Mouse (Mus musculus) retina, postnatal 7 days (tissue): Measurements from ENCODE around the gene Frmd4b.

ENCODE experiments used
- DNase-seq: peaks from one replicate; pipeline ENCODE4 v3.0.0-alpha.2; 2012; ENCODE audit warnings: low read depth, low spot score

The Frmd4b gene

DNA sequence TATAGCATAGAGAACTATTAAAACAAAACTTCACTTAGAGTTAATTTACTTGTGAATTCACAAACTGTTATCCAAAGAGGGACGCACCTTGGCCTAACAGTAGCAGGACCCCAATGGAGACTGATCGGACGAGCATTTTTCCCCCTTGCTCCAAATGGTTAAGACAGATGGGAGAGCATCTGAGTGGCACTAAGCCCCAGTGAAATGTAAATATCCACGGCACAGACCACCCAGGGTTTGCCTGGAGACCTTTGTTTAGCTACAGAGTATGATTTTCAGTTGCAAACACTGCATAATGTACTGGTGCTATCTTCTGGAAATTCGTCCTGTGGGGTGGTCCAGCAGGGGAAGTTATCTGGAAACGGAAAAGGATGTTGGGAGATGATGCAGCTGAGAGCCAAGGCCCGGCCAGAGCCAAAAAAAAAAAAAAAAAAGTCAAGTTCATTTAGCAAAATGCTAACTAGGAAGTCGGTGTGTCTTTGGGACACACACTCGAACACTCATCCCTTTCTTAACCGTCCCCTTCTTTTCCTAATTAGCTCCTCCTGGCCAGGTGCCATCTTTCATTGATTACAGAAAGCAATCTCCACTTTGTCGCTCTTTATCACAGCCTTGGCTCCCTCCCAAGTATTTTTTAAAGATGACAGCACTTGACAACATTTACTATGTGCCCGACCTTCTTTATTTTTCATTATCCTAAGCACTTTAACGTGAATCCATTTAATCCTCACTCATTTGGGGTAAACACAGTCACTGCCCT is 95.9 kb downstream of the Frmd4b start:
- DNase-seq: no peak

DNA sequence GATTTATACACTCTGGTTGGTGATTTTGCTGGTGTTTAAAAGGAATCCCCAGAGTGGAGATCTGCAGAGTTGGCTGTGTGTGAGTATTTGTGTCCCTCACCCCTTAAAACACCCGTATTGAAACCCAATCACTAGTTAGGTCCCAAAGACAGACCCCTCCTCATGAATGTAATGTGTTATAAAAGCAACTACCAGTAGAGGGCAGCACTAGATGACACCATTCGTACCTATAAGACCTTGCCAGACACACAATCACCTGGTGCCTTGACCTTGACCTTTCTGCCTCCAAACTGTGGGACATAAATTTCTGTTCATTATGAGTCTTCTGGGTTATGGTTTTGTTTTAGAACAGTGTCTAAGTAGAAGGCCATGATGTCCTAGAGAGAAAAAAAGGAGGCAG is 96.8 kb downstream of the Frmd4b start:
- no peak for DNase-seq

DNA sequence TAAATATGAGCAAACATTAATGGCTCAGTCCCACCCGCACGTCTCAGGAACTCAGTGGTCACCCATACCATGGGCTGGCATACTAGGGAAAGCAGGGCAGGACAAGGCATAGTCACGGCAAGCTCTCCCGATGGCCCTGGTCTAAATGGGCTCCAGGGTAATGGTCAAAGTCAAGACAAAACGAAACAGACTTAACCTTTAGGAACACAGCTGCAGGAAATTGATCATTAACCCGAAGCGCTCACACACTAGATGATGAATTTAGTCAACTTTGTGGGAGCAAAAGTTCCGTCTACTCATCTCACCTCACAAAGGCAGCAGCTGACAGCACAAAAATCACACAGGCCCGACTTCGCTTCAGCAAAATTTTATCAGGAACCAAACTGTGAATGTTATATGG is 97.8 kb downstream of the Frmd4b start:
- no peak for DNase-seq

DNA sequence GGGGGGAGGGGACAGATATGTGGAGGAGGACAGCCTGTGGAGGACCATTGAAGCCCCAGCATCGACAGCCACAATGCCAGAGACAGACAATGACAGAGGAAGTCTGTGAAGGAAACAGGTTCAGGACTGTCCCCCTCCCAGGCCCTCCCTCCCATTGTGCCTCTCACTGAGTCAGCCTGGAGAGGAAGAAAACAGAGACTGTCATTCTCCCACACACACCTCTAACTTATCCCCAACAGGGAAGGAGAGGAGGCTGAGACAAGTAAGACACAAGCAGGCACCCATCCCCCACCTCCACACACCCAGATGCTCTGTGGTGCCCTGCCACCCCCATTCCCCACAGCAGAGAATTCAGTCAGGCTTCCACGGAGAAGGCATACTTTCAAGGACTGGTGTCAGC is 98.9 kb downstream of the Frmd4b start:
- no peak for DNase-seq

DNA sequence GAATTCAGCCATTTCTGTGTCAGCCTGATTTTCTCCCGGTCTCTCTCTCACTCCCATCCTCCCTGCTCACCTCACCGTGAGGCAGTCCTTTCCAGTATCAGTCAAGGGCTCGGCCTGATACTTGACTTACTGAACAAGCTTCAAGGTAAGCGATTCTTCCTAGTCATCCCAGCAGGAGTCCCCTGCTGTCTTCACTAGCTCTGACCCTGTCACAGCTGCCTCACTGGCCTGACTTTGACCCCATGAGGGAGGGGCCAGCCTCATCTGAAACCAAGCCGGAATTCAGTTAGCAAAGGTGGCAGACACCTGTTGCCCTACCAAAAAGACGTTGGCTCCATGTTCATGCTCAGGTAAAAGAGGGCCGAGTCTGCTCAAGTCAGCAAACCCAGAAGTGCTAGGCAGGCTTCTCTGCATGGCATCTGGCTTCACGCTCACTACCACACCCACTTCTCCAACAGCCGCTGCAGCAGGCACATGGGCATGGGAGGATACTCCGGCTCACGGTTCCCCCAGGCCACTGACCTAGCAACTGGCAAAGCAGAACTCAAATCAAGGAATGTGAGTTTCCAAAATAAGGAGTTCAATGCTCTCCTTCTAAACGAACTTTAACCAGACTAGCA is 99.6 kb downstream of the Frmd4b start:
- no peak for DNase-seq

DNA sequence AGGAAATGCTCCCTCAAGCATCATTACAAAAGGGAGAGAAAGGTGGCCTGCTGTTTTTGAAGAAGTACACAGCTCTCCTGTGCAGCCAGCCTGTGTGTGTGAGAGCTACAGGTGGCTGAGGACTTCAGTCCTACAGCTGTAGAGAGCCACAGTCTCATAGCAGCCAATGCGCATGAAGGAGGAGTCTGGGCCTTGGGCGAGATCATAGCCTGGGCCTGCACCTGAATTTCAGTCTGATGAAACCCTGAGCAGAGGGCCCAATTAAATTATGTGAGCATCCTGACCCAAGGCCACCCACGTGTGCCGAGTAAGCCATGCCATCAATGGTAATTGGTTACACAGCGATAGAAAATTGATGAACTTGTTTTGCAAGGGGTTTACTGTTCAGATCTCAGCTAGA is 100.4 kb downstream of the Frmd4b start:
- no peak for DNase-seq

DNA sequence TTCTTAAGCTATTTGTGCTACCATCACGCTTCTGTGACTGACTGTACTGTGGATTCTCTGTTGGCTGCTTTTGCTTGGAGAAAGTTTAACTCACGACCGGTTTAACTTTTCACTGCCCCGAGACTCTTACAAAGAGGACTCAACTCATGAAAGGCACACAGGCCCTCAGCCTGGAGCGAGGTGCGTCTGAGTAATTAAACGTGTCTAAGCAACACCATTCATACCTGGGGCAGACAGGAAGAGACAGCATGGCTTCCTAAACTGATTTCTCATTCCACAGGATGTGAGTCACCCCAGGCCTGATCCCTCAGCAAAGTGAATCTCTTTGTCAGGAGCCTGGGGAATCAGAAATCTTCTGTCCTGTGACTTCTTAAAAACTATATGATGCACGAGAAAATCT is 106.6 kb downstream of the Frmd4b start:
- no peak for DNase-seq

DNA sequence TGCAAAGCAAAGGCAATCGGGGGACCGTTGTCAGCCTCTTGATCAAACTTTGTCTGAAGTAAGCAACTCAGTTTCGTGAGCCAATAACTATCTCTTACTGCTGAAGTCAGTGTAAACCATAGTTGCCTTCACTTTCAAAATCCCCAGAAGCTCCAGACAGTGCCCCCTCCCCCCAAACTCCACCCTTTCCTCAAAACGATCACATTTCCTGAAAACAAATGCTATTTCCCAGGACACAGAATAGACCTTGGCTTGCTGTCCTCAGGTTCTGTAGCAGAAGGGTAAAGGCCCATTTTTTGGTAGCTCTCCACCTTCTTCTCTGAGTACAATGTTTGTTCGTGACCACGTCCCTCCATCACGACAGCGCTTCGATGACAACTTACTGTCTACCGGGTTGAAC is 107.9 kb downstream of the Frmd4b start:
- DNase-seq: no peak

DNA sequence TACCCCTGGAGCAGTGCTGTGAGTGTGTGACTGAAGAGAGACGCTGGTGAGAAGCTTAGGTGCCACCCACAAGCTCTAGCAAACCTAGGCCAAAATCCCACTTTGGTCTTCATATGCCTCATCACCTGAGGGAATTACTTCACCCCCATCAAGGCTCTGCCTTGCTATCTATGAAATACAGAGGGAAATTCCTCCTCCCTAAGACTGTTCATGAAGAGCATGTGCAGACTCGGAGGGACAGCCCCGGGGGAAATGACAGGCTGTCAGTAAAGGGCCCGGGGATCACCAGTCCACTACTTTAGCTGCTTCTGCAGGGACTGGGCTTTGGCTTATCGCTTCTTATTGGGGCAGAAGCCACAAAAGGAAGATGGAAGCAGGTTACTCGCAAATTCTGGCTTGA is 108.9 kb downstream of the Frmd4b start:
- DNase-seq: no peak

DNA sequence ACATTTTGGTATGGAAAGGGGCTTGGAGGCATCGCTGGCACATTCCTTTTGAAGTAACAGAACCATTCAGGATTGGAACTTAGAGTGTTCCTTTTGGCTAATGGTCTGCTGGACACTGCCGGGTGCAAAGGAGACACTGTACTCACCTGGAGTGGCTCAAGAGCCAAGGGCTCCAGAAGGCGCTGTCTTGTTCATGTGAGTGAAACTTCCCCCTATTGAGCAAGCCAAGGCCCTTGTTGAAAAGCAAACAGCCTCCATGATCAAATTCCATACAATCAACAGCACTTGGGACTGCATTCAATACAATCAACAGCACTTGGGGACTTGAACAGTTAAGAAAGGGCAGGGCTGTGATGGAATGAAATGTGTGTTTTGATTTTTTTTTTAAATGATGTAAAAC is 109.4 kb downstream of the Frmd4b start:
- DNase-seq: no peak

DNA sequence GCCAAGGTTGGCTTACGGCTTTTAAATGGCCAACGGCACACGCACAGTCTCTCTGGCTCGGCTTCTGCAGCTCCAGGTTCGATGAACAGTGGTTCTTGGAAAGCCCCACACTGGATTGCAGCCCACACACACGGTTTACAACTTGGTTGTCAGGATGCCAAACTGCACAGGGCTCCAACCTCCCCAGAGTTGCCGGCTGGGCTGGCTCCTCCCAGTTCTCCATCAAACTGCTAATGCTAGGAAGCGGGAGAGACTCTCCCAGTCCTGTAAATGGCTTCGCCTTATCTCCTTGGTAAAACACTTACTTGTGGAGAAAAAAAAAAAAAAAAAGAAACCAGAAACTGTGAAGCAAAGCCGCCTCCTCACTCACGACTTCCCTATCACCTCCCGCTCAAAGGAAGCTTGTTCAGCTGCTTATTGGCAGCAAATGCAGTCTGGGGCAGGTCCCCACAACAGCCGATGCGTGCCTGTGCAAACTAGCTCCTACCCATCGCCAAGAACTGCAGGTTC is 111.1 kb downstream of the Frmd4b start:
- no peak for DNase-seq

DNA sequence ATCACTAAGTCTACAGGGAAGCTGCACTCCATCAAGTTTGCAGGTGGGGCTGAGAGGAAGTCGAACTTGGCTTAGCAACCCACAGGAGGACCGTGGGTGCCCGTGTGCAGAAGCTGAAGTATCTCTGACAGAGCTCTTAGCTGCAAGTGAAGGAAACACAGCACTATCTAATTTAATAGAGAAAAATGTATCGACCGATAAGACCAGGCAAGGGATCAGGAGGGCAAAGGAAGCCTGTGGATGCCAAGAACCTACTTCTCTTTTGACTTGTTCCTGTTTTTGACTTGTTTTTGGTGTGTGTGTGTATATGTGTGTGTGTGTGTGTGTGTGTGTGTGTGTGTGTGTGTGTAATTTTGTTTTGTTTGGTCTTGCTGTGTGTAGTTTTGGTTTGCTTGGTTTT is 112.7 kb downstream of the Frmd4b start:
- no peak for DNase-seq

DNA sequence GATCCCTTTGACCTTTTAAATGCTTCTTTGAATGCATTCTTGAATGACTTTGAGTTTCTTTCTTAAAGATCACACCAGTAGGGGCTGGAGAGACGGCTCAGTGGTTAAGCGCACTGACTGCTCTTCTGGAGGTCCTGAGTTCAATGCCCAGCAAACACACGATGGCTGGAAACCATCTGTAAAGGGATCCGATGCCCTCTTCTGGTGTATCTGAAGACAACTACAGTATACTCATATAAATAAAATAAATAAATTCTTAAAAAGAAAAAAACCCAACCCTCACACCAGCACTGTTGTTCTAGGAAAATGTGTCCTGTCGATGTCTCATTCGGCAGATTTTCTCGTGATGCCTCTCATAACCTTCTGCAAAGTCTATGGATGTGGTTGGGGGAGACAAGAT is 116.3 kb downstream of the Frmd4b start:
- no peak for DNase-seq

DNA sequence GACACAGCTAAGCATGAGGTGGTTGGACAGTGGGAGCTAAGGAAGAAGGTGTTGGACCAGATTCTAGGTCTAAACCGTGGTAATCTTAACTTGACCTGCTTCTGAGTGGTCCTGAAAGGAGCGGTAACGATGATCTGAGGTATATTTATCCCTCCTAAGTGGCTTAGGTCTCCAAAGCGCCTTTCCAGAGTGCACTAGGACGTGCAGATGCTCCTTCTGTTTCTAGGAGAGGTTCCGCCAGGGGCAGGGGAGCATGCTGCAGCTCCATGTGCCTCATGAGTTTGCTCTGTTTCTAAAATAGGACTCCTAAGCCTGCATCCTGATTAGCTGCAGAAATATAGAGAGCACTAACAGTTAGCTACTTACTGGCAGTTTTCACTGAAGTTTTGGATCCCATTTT is 117.1 kb downstream of the Frmd4b start:
- DNase-seq: peak; percentile 71

DNA sequence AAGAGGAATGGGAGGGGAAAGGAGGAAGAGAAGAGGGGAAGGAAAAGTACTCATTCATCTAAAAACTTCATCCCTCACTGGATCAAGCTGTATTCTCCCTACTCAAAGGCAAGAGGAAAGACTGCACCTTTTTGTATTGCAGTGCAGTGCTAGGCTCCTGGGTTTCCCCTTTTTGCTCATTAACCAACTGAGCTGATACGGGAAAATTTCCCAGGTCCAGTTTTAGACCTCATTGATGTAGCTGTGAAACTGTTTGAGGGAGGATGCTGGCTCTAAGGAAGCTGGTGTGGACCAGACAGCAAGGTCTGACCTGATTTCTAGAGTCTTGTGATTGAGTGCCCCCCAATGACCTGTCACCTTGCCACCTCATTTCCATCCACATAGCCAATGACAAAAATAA is 121.3 kb downstream of the Frmd4b start:
- DNase-seq: no peak

DNA sequence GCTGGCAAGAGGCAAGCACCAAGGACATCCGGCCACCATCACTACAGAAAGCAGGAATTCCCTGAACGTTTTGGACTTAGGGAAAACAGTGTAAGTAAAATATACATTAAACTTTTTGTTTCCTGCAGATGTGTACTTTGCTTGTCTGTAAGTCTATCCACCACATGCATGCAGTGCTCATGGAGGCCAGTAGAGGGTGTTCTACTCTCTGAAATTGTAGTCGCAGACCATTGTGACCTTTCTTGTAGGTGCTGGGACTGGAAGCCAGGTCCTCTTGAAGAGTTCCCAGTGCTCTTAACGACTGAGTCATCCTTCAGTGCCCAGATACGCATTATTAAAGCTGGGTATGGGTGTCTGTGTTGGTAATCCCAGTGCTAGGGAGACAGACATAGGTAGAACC is 126.3 kb downstream of the Frmd4b start:
- no peak for DNase-seq

DNA sequence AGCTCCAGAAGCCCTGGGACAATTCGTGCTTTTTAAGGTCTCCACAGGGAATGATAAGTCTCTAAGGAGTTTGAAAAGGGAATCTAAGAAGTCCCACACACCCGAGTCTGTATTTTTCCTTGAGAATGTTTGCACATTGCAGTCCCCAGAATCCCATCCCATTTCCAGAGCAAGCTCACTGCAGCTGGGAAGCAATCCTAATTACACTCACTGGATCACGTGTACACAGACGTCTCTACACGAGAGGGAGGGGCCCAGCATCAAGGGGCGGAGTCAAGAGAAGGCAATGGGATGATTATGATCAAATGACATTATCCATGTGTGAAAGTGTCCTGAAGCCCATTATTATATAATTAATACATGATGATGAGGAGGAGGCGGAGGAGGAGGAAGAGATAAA is 128.5 kb downstream of the Frmd4b start:
- no peak for DNase-seq

DNA sequence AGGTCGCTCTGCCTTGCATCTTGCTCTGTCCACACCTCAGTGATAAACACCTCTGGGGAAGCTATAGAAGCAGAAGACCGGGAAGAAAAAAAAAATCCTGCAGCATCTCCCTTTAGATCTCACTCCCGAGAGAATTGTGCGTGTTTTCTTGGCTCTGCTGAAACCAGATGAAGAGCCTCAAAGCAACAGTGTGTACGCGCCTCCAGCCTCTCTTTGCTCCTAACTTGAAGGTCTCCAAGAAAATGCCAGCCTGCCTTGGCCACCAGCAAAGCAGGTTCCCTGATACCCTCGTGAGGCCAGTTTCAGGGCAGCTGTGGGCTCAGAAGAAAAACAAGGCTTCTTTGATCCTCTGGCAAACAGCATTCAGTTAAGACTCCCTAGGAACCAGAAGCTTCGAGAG is 129.1 kb downstream of the Frmd4b start:
- DNase-seq: no peak

DNA sequence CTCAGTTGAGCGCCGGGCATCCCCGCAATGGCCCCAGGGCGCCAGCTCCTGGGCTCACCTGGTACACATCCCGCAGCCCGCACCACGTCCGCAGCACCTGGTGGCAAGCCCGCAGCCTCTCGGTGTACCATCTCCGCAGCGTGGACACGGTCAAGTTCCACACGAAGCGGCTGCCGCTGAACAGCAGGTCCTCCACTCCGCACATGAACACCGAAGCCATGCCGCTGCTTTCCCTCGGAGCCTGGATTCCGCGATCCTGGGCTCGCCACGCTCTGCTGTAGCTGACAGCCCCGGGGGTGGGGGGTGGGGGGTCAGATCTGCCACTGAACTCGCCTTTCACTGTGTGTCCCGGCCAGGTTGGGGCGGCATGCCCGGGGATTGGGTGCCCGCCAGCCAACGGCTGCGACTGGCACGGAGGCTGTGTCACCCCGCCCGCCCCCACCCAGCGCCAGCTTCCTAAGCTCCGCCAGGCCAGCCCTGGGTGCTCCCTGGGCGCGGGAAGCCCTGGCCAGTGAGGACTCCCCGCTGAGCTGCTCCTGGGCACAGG is 129.7 kb downstream of the Frmd4b start:
- peak; percentile 77 for DNase-seq

DNA sequence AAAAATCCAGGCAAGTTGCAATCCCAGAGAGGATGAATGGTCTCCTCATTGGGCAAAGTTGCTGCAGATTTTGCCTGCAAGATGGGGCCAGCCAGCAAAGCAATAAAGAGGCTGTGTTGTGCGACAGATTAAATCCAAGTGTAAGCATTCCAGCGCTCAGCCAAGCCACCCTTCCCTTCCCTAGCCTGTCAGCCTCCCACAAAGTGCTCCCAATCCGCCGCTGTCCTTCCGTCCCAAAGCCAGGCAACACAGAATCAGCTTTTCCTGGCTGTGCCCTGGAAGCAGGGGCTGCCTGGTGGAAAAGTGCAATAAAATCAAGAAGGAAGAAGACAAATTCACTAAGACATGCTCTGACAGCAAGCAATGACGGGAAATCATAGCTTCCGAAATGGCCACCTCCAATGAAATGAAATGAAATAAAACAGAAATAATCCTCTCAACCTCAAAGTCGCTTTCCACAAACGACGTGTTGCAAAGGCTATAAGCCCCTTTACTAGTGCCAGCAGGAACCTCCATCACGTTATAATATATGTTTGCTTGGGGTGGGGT is 130.5 kb downstream of the Frmd4b start:
- DNase-seq: no peak

DNA sequence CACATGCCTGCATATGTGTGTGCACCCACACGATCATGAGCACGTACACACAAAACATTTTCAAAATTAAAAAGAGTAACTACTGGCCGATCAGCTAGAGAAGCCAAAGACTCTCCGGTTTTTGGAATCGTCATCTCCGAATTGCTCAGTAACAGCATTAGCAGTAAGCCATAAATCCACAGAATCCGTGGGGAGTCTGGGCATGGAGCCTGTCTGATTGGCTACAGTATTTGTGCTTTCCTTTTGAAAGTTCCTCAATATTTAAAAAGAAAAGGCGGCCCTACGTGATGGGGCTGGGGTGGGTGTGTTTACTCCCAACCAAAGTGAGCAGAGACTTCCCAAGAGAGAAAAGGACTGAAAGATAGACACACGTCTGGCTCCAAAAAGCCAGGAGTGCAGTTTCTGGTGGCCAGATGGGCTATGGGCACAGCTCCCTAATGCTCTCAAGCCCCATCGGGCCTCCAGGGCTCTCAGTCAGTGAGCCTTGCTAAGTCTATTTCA is 131.4 kb downstream of the Frmd4b start:
- no peak for DNase-seq

DNA sequence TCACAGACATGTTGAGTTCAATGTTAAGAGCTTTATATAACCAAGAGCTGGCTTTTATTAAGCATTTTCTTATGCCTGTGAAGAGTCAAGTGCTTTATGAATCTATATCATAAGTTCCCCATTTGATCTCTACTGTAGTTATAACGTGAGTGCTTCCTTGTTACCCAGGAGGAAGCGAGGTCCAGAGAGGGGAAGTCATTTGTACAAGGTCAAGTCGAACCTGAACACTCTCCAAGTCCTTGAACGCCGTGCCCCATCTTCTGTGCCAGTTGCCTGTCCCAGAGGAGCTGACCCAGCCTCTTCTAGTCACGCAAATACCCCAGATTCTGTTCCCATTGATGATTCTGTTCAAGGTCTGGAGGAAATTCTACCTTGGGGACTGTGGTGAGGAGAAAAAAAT is 135.4 kb downstream of the Frmd4b start:
- no peak for DNase-seq
